Mouse (Mus musculus) forebrain, embryonic 14.5 days (tissue): ENCODE measurements at regions not wholly inside any gene's neighbourhood (a gene's known extent, or its start where the extent isn't known, plus 50 kb on each side); places are given as distances from the start of the nearest gene placed in this dataset.
A peak's percentile ranks its signal among the peaks of the same experiment; 100 is the strongest.

ENCODE experiments used
- ATAC-seq: fragments of 200-750 bp; cut with Nextera tagmentation; 2 replicates; pipeline ENCODE4 v1.8.0; 2017; ENCODE audit warnings: mild to moderate bottlenecking, moderate library complexity
- DNase-seq: peaks from one replicate; pipeline ENCODE4 v3.0.0-alpha.2; 2015; ENCODE audit warnings: low spot score
- H3K27ac ChIP-seq: fragments of 300-500 bp; sonication (generic); 2 replicates; pipeline ENCODE4 v1.5.1; 2014; ENCODE audit warnings: low read depth, mild to moderate bottlenecking, control low read depth, low read length, moderate library complexity
- H3K27me3 ChIP-seq: fragments of 300-500 bp; sonication (generic); replicated peaks from 2 replicates; pipeline ENCODE4 v1.6.1; 2014; ENCODE audit warnings: low read length, control low read depth, mixed read lengths; ENCODE audit not compliant: control insufficient read depth, insufficient read depth
- H3K36me3 ChIP-seq: fragments of 300-500 bp; sonication (generic); 2 replicates; pipeline ENCODE4 v1.6.1; 2014; ENCODE audit warnings: low read length, control low read depth; ENCODE audit not compliant: control insufficient read depth, insufficient read depth
- H3K4me1 ChIP-seq: fragments of 300-500 bp; sonication (generic); 2 replicates; pipeline ENCODE4 v1.6.1; 2014; ENCODE audit warnings: antibody characterized with exemption, low read length, control low read depth; ENCODE audit not compliant: control insufficient read depth, insufficient read depth
- H3K4me2 ChIP-seq: fragments of 300-500 bp; sonication (generic); 2 replicates; pipeline ENCODE4 v1.6.1; 2014; ENCODE audit warnings: mild to moderate bottlenecking, control low read depth, low read length
- H3K4me3 ChIP-seq: fragments of 300-500 bp; sonication (generic); 2 replicates; pipeline ENCODE4 v1.5.1; 2014; ENCODE audit warnings: low read depth, low read length, control low read depth
- H3K9ac ChIP-seq: fragments of 300-500 bp; sonication (generic); 2 replicates; pipeline ENCODE4 v1.6.1; 2014; ENCODE audit warnings: mild to moderate bottlenecking, low read length, control low read depth, moderate library complexity
- H3K9me3 ChIP-seq: fragments of 300-500 bp; sonication (generic); replicated peaks from 2 replicates; pipeline ENCODE4 v1.6.1; 2016; ENCODE audit warnings: low read length, control low read depth, mixed read lengths; ENCODE audit not compliant: control insufficient read depth
- WGBS: fragments of 180-500 bp; shearing (Covaris S2); extraction: QIAGEN DNeasy Blood & Tissue Kit; methylation state at CpG from one replicate; pipeline ENCODE4 v1.1.7; 2014; 5-methylcytosine and 5-hydroxymethylcytosine counted together

DNA sequence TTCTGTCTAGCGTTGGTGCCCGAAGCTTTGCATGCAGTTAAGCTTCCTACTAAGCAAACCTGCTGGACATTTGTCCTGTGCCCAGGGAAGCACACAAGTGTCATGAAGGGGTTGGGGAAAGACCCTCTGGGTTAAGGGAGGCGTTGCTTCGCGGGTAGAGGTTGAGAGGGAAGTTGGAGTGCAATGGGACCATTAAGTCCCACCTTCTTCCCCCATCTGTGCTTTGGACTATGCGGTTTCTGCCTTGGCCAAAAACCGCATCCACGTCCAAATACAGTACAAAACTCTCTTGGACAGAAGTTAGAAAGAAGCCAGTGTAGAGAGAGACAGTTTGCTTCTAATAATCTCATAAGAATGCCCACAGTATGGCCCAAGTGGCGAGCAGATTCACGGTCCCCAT is 176.1 kb upstream of the Topaz1 start:
- H3K4me2 ChIP-seq = peak overlapping the region; percentile 81
- under 1% methylated on average over 10 of the region's 10 CpGs for WGBS
- H3K9ac ChIP-seq = no peak overlapping the region
- no peaks in the 10 kb centered on the region for H3K36me3 ChIP-seq
- H3K4me1 ChIP-seq = peaks cover 10% of the 10 kb centered on the region
- no peaks in the 10 kb centered on the region for H3K9me3 ChIP-seq
- no peak for ATAC-seq
- peaks cover 66% of the 10 kb centered on the region for H3K27me3 ChIP-seq
- no peak for DNase-seq
- H3K27ac ChIP-seq = no peak overlapping the region
- 0 out of 2 replicates have a peak overlapping the region, but pooled peaks have one; percentile 49 for H3K4me3 ChIP-seq

DNA sequence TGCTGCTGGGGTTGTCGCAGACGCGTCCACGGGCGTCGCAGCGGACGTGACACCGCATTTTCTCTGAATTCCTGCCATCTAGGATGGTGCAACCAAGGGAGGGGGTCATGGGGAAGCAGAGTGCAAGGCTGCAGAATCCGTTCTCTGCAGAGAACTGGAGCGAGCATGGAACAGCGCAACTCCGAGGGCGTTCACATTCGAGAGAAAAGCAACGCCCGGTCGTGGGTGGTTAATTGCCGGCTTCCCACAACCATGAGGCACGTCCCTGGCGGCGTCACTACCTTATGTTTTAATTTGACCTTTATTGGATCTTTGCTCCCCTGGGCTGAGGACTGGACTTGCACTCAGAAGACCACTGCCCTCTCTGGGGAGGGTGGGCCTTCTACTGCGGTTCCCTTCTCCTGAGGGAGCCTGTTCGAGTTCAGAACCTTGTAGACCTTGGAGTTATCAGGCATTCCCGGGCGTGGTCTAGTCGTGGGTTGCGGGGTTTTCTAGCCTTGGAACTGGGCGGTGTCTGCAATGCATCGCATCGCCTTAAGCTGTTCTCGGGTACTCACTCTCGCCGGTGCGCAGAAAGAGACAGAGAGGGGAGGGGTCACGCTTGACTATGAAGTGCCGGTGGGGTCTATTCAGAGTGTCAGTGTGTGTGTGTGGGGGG is 175.6 kb upstream of the Topaz1 start:
- Histone ChIP-seq H3K27ac (0 out of 2 replicates have a peak overlapping the region, but pooled peaks have one; percentile 14), H3K9me3 (no peaks in the 10 kb centered on the region), H3K4me2 (peak overlapping the region; percentile 81), H3K4me3 (peak overlapping the region; percentile 49), H3K9ac (peak overlapping the region; percentile 70), H3K4me1 (peaks cover 10% of the 10 kb centered on the region), H3K36me3 (no peaks in the 10 kb centered on the region), H3K27me3 (peaks cover 65% of the 10 kb centered on the region)
- 1% methylated on average over 37 of the region's 37 CpGs for WGBS
- DNase-seq (peak; percentile 37), ATAC-seq (peak; percentile 42)

DNA sequence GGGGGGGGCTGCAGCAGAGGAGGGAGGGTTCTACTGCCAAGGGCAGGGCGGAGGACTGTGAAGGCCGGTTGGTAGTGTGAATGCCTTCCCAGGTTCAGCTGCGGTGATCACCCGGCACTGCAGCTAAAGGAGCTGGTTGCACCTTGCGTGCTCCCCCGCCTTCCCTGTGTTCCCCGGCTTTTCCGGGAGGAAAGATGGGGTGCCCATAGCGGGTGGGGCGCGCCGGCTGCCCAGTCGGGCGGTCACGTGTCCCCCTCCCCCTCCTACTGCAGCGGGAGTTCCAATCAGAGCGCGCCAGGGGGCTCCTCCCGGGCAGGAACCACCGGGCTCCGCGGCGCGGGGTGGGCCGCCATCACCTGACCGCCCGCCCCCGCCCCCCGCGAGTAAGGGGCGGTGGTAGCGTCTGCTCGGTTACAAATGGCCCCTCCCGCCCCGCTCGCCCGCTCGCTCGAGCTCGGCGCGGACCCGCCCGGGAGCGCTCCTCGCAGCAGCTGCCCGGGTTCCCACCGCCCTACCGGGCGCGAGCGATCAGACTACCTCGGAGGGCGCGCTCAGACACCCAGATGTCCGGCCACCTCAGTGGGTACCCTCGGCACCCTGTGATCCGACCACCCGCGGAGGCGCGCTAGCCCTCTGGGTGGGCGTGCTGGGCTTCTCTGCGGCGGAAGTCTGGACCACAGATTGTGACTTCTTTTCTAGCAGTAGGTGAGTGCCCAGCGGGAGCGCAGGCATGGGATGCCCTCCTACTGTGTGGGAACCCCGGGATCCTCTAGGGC is 174.9 kb upstream of the Topaz1 start:
- peaks cover 10% of the 10 kb centered on the region for H3K4me1 ChIP-seq
- peak overlapping the region; percentile 81 for H3K4me2 ChIP-seq
- DNase-seq = peak; percentile 89
- under 1% methylated on average over 62 of the region's 68 CpGs for WGBS
- H3K4me3 ChIP-seq = peak overlapping the region; percentile 49
- peaks cover 60% of the 10 kb centered on the region for H3K27me3 ChIP-seq
- peak overlapping the region; percentile 14; the same call in 1 of the 2 replicates for H3K27ac ChIP-seq
- peak; percentile 89 for ATAC-seq
- peak overlapping the region; percentile 70 for H3K9ac ChIP-seq
- H3K36me3 ChIP-seq = no peaks in the 10 kb centered on the region
- H3K9me3 ChIP-seq = no peaks in the 10 kb centered on the region

DNA sequence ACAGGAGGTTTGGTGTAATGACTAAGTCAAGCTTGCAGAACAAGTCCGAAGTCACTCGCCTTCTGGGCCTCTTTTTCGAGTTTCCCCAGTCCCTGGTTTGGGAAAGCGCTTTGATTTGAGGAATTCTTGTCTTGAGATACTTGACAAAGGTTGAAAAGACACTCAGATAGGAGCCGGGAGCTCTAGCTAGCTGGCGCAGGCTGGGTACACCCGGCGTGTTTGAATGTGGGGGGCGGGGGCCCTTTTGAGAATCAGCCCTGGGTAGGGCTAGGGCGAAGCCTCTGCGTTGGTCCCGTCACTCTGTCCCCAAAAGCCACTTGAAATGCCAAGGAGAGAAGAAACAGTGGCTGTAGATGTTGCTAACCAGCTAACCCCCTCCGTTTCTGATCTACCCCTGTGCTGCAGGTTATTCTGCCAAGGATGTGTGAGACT is 174.3 kb upstream of the Topaz1 start:
- peak overlapping the region; percentile 81 for H3K4me2 ChIP-seq
- H3K9ac ChIP-seq = peak overlapping the region; percentile 70
- DNase-seq = no peak
- 2% methylated on average over 13 of the region's 13 CpGs for WGBS
- no peaks in the 10 kb centered on the region for H3K36me3 ChIP-seq
- no peak overlapping the region for H3K27ac ChIP-seq
- H3K9me3 ChIP-seq = no peaks in the 10 kb centered on the region
- H3K27me3 ChIP-seq = peaks cover 54% of the 10 kb centered on the region
- peak overlapping the region; percentile 49 for H3K4me3 ChIP-seq
- ATAC-seq = no peak
- peaks cover 10% of the 10 kb centered on the region for H3K4me1 ChIP-seq

DNA sequence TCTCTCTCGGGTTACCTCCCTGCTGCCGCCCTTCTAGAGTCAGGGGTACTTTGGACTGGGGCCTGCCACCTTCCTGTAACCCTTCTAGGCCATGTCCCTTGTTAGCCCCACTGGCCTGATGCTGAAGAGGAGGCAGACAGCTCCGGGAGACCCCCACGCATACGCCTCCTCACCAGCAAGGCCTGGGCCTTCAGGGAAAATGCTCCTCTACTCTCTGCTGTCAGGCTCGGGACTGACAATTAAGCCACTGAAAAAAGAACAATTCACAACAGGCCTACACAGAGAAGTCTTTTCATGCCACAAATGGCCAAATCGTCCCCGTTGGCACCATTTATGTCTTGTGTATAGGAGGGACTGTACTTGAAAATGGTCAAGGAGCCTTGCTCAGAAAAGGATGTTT is 161.9 kb upstream of the Topaz1 start:
- Histone ChIP-seq H3K27me3 (no peaks in the 10 kb centered on the region), H3K4me1 (no peaks in the 10 kb centered on the region), H3K27ac (no peak overlapping the region), H3K9me3 (no peaks in the 10 kb centered on the region), H3K4me2 (no peak overlapping the region), H3K36me3 (no peaks in the 10 kb centered on the region), H3K9ac (no peak overlapping the region), H3K4me3 (no peak overlapping the region)
- WGBS = 45% methylated on average over 8 of the region's 8 CpGs
- DNase-seq = no peak
- ATAC-seq = no peak

DNA sequence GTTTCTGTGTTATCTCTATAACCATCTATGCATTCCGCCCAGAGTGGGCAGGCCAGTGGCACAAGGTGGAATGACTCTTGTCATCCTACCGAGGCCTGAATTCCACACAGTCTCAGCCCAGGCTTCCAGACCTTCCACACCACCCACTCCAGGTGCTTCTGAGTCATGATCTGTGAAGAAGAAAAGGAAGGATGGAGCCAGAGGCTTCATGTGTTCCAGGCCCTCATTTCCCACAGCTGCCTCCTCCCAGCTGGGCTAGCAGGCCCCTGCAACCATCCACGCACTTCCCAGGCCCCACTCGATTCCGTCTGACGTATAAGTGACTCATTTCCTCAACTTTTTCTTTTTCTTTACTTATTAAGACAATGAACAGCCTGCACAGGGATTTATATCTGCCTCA is 160.7 kb upstream of the Topaz1 start:
- Histone ChIP-seq H3K4me1 (no peaks in the 10 kb centered on the region), H3K36me3 (no peaks in the 10 kb centered on the region), H3K27me3 (no peaks in the 10 kb centered on the region), H3K9me3 (no peaks in the 10 kb centered on the region), H3K4me2 (no peak overlapping the region), H3K27ac (no peak overlapping the region), H3K9ac (no peak overlapping the region), H3K4me3 (no peak overlapping the region)
- 94% methylated on average over 6 of the region's 6 CpGs for WGBS
- ATAC-seq = no peak
- no peak for DNase-seq

DNA sequence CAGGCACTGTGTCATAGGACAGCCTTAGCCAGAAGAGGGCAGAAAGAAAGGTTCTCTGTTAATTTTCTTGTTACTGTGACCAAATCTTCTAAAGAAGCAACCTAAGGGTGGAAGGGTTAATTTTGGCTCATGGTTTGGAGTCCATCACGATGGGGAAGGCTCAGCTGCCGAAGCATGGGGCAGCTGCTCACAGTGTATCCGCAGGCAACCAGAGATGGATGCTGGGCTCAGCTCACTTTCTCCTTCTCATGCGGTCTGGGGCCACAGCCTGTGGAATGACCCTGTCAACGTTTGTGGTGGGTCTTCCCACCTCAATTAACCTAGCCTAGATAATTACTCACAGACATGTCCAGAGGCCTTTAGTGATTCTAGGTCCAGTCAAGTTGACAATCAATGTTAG is 160.2 kb upstream of the Topaz1 start:
- no peak for ATAC-seq
- H3K9ac ChIP-seq = no peak overlapping the region
- no peak overlapping the region for H3K27ac ChIP-seq
- 81% methylated on average over 5 of the region's 5 CpGs for WGBS
- no peak for DNase-seq
- H3K9me3 ChIP-seq = no peaks in the 10 kb centered on the region
- no peaks in the 10 kb centered on the region for H3K27me3 ChIP-seq
- H3K4me3 ChIP-seq = no peak overlapping the region
- no peaks in the 10 kb centered on the region for H3K36me3 ChIP-seq
- H3K4me2 ChIP-seq = no peak overlapping the region
- no peaks in the 10 kb centered on the region for H3K4me1 ChIP-seq

DNA sequence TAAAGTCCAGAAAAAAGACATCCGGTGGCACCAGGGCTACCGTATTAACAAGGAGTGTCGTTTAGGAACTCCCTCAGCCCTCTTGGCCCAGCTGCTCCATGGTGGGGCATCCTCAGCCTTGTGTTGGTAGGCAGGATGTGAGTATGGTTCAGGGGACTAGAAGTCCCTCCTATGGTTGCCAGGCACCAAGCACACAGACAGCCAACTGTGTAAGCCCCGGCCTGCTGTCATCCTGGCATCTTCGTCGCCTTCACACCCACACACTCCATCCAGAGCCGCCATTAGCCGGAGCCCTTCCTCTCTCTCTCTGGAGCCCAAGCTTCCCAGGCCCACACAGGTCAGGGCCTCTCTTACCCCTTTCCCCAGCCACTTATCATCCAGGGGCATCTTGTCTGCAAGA is 158.9 kb upstream of the Topaz1 start:
- no peak for ATAC-seq
- no peak for DNase-seq
- Histone ChIP-seq H3K4me2 (no peak overlapping the region), H3K9ac (no peak overlapping the region), H3K4me3 (no peak overlapping the region), H3K9me3 (no peaks in the 10 kb centered on the region), H3K4me1 (peaks cover 8% of the 10 kb centered on the region), H3K36me3 (no peaks in the 10 kb centered on the region), H3K27me3 (no peaks in the 10 kb centered on the region), H3K27ac (no peak overlapping the region)
- WGBS = 92% methylated on average over 8 of the region's 8 CpGs
